Mouse (Mus musculus): ENCODE results near the gene Gstp3. TPM values are rescaled to one million over a fixed set of nuclear protein-coding genes. Genes with fewer than 3 reads are reported as not detected.

The Gstp3 gene
- polyA plus RNA-seq, 1 experiment, result 18.0 TPM

DNA sequence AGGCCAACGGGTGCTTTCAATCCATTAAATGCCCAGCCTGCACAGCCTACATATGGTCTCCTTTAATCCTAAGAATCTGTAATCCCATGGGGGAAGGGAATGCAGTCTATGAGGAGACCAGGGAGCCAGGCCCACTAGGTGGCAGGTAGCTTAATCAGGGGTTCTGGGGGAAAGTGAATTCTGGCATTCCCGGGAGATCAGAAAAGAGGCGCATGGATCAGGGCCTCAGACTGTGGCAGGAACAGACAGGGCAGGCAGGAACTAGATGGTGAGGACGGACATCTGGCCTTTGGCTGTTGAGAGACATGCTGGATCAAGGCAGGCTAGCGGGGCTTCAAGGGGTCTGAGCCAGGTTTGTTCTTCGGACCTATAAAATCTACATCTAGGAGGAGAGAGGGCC lies 42.1 kb upstream of the Gstp3 start:
- no peak overlapping the region for H3K27ac ChIP-seq (ENCODE audit: control insufficient read depth, insufficient read depth, low read depth, low read length, poor library complexity)
- H3K4me1 ChIP-seq (ENCODE audit: control insufficient read depth, insufficient read depth, low read length), result peaks cover 3% of the 10 kb centered on the region; the same call in 1 of the 2 replicates
- TF ChIP-seq CTCF (IDR thresholded peaks at IDR 0.05; ENCODE audit: control insufficient read depth, insufficient read depth, low read length) (no peak), POLR2A (IDR thresholded peaks at IDR 0.05; ENCODE audit: borderline replicate concordance, control insufficient read depth, low read depth, low read length) (no peak)
- 91% methylated on average over 6 of the region's 6 CpGs for WGBS
- no peak overlapping the region for H3K4me3 ChIP-seq (replicated peaks; ENCODE audit: control insufficient read depth, low read depth, low read length)

DNA sequence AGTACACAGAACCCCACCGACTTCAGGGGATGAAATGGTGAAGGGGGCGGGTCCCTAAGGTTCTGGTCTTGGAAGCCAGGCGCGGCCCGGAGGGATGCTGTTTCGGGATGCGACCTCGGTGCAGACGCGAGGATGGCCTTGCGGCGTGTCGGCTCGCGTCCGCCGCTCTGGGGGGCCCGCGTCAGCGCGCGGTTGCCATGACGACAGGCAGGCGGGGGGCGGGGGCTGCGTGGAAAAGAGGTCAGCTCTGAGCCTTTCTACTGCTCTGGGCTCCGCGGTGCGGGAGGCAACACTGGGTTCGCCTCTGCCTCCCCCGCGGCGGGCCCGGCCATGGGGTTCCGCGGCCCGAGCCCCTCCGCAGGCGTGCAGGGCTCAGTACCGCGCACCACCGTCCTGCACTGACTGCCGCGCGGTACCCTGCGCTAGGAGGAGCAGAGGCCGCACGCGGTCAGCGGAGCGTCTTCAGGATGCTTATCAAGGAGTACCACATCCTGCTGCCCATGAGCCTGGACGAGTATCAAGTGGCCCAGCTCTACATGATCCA lies 41.4 kb upstream of the Gstp3 start:
- H3K4me1 ChIP-seq (ENCODE audit: control insufficient read depth, insufficient read depth, low read length), result peaks cover 3% of the 10 kb centered on the region; the same call in 1 of the 2 replicates
- 0 out of 2 replicates have a peak overlapping the region, but pooled peaks have one; percentile 19 for H3K27ac ChIP-seq (ENCODE audit: control insufficient read depth, insufficient read depth, low read depth, low read length, poor library complexity)
- no peak for TF ChIP-seq CTCF (IDR thresholded peaks at IDR 0.05; ENCODE audit: control insufficient read depth, insufficient read depth, low read length)
- TF ChIP-seq POLR2A (IDR thresholded peaks at IDR 0.05; ENCODE audit: borderline replicate concordance, control insufficient read depth, low read depth, low read length), result peak; percentile 25; the same call in 1 of the 2 replicates
- WGBS, result 2% methylated on average over 52 of the region's 52 CpGs
- H3K4me3 ChIP-seq (replicated peaks; ENCODE audit: control insufficient read depth, low read depth, low read length), result peak overlapping the region; percentile 73

DNA sequence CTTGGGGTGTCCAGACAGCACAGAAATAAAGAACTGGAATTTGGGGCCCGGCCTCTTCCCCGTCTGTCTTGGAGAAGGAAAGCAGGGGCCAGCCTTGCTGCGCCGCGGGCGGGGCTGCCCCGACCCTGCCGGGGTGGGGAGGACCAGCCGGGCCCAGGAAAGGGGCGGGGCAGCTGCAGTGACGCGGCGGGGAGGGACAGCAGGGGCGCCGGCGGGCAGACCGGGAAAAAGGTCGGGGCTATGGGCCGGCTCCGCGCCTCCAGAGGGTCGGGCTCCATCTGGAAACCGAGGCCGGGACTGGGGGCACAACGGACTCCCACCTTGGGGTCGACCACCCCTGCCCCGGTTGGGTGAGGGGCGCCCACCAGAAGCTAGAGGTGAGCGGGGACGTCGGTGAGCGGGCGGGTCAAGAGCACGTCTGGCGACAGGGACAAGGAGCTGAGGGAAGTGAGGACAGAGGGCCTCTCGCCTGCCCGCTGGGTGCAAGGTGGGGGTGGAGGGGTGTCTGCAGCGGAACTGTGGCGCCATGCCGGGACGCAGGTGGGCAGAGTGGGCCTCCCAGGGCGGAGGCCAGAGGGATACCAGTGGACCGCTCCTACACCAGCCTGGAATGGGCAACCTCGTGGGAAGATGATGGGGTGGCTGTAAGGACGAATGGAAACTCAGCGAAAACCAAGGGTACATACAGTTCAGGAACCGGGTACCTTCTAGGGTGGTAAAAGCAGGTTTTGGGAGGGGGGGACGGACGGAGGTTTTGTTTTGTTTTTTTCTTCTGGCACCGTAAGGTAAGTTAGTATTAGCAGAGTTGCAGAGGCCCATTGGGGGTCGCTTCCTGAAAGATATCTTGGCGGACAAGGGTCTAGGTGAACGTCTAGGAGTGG lies 40.7 kb upstream of the Gstp3 start, which contains the start of gene Pitpnm1:
Pitpnm1 (plus strand) TSS at position 162 of the 881 bp plus-strand sequence.
- H3K4me1 ChIP-seq (ENCODE audit: control insufficient read depth, insufficient read depth, low read length), result peaks cover 3% of the 10 kb centered on the region; the same call in 1 of the 2 replicates
- under 1% methylated on average over 53 of the region's 53 CpGs for WGBS

DNA sequence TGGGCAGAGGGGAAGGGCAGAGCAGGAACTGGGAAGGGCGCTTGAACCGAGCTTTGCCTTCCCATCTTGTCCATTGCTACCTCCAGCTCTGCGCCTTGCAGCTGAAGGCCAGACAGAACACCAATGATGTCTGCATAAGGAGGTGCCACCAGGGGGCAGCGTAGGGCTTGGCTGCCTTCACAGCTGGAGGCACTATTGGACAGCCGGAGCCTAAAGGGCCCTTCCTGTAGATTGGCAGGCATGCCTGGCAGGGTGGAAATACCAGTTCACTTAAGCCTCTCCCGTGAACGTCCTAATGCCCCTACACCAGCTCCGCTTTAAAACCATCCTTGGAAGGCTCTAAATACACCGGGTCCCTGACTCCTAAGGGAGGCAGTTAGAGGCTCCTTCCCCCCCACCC lies 39.7 kb upstream of the Gstp3 start:
- H3K27ac ChIP-seq (ENCODE audit: control insufficient read depth, insufficient read depth, low read depth, low read length, poor library complexity), result peak overlapping the region; percentile 97
- H3K4me3 ChIP-seq (replicated peaks; ENCODE audit: control insufficient read depth, low read depth, low read length), result peak overlapping the region; percentile 31
- WGBS, result 2% methylated on average over 9 of the region's 9 CpGs
- H3K4me1 ChIP-seq (ENCODE audit: control insufficient read depth, insufficient read depth, low read length), result peaks cover 3% of the 10 kb centered on the region; the same call in 1 of the 2 replicates
- TF ChIP-seq POLR2A (IDR thresholded peaks at IDR 0.05; ENCODE audit: borderline replicate concordance, control insufficient read depth, low read depth, low read length) (no peak), CTCF (IDR thresholded peaks at IDR 0.05; ENCODE audit: control insufficient read depth, insufficient read depth, low read length) (peak; percentile 99)

More for the DNA sequence above, 40.7 kb upstream of the Gstp3 start, which contains the start of gene Pitpnm1:
- TF ChIP-seq POLR2A (IDR thresholded peaks at IDR 0.05; ENCODE audit: borderline replicate concordance, control insufficient read depth, low read depth, low read length) (peak; percentile 48; the same call in 1 of the 2 replicates), CTCF (IDR thresholded peaks at IDR 0.05; ENCODE audit: control insufficient read depth, insufficient read depth, low read length) (no peak)
- peak within 1 kb of the TSS; percentile 97 for H3K27ac ChIP-seq (ENCODE audit: control insufficient read depth, insufficient read depth, low read depth, low read length, poor library complexity)
- H3K4me3 ChIP-seq (replicated peaks; ENCODE audit: control insufficient read depth, low read depth, low read length), result peak within 1 kb of the TSS; percentile 73

- peak overlapping the region; percentile 97 for H3K27ac ChIP-seq (ENCODE audit: control insufficient read depth, insufficient read depth, low read depth, low read length, poor library complexity)
- H3K4me1 ChIP-seq (ENCODE audit: control insufficient read depth, insufficient read depth, low read length), result peaks cover 3% of the 10 kb centered on the region; the same call in 1 of the 2 replicates
- H3K4me3 ChIP-seq (replicated peaks; ENCODE audit: control insufficient read depth, low read depth, low read length), result peak overlapping the region; percentile 70
- 35% methylated on average over 13 of the region's 13 CpGs for WGBS
- TF ChIP-seq CTCF (IDR thresholded peaks at IDR 0.05; ENCODE audit: control insufficient read depth, insufficient read depth, low read length), result no peak
- TF ChIP-seq POLR2A (IDR thresholded peaks at IDR 0.05; ENCODE audit: borderline replicate concordance, control insufficient read depth, low read depth, low read length), result peak; percentile 22; the same call in 1 of the 2 replicates
Observed at GRCm38 (mm10) chr19:4098426-4098825, 39.1 kb upstream of the Gstp3 start.

- TF ChIP-seq POLR2A (IDR thresholded peaks at IDR 0.05; ENCODE audit: borderline replicate concordance, control insufficient read depth, low read depth, low read length) (no peak), CTCF (IDR thresholded peaks at IDR 0.05; ENCODE audit: control insufficient read depth, insufficient read depth, low read length) (no peak)
- 3% methylated on average over 21 of the region's 21 CpGs for WGBS
- Histone ChIP-seq H3K4me3 (replicated peaks; ENCODE audit: control insufficient read depth, low read depth, low read length) (peak overlapping the region; percentile 70), H3K27ac (ENCODE audit: control insufficient read depth, insufficient read depth, low read depth, low read length, poor library complexity) (peak overlapping the region; percentile 97), H3K4me1 (ENCODE audit: control insufficient read depth, insufficient read depth, low read length) (peaks cover 3% of the 10 kb centered on the region; the same call in 1 of the 2 replicates)
Observed at GRCm38 (mm10) chr19:4097441-4097825, 38.1 kb upstream of the Gstp3 start.

DNA sequence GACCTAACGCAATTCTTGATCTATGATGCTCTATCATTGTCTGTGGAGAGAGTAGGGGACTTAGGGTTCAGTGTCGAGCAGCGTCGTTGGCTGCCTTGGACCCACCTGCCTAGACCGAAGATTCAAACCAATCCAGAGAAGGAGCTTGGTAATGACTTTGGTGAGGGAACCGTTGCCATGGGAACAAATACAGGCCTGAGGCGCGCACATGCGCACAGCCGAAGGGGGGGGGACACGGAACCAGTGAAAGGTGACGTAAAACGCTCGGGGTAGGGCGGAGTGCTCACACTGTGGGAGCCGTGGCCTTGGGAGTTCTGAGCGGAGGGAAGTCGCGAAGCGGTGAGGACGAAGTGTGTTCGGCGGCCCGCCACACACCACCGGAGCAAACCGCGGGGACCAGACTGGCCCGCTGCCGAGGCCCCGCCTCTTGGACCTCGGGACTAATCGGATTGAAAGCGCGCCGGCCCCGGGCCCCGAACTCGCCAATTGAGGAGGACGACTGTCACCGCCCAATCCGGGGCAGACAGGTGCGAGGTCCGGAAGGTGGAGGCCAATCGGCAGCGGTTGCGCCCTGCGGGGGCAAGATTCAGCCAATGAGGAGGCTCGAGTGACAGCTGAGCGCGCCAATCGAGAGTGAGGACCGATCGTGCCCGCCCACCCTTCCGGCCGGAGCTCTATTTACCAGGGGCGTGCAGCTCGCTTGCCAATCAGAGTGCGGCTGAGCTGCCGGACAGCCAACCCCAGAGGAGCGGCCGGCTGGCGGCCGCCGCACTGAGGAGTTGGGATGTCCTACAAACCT lies 37.5 kb upstream of the Gstp3 start, which contains the start of gene Cdk2ap2:
Cdk2ap2 (plus strand) TSS at position 541 of the 799 bp plus-strand sequence.
- Histone ChIP-seq H3K4me1 (ENCODE audit: control insufficient read depth, insufficient read depth, low read length) (peaks cover 3% of the 10 kb centered on the region; the same call in 1 of the 2 replicates), H3K4me3 (replicated peaks; ENCODE audit: control insufficient read depth, low read depth, low read length) (peak within 1 kb of the TSS; percentile 70), H3K27ac (ENCODE audit: control insufficient read depth, insufficient read depth, low read depth, low read length, poor library complexity) (peak within 1 kb of the TSS; percentile 97)
- WGBS, result 2% methylated on average over 65 of the region's 65 CpGs
- peak; percentile 75; the same call in 1 of the 2 replicates for TF ChIP-seq POLR2A (IDR thresholded peaks at IDR 0.05; ENCODE audit: borderline replicate concordance, control insufficient read depth, low read depth, low read length)
- TF ChIP-seq CTCF (IDR thresholded peaks at IDR 0.05; ENCODE audit: control insufficient read depth, insufficient read depth, low read length), result peak; percentile 3; the same call in 1 of the 2 replicates
